In genomic region chr10:63124016-63124415, GRCm38 (mm10) we compare ENCODE assay signal across 27 mouse cellular contexts. TPM values are rescaled to one million over a fixed set of nuclear protein-coding genes. Genes with fewer than 3 reads are reported as not detected.
DNase-seq lines count a peak whose midpoint lies in the region; TF ChIP-seq lines count a peak whose summit lies in the region.
"Had no signal": no experiment of that assay in that cellular context is flagged by ENCODE, and none has a peak within 500 bp of the region (broad histone marks: within the 10 kb centered on the region; RNA-seq: fewer than 3 reads in every experiment).

No protein-coding gene starts in this region.

- no peak for TF ChIP-seq POLR2A in myocyte (IDR thresholded peaks at IDR 0.05; ENCODE audit: insufficient read length, low read depth)

- H3K36me3 ChIP-seq in C2C12 (ENCODE audit: control insufficient read depth, insufficient read depth) (no peaks in the 10 kb centered on the region), myocyte (ENCODE audit: control insufficient read depth, insufficient read depth) (no peaks in the 10 kb centered on the region)
- H3K36me3 ChIP-seq: forebrain, embryonic 10.5 days; hindbrain, embryonic 15.5 days had no signal

- DNase-seq in adrenal gland, adult (ENCODE audit: inconsistent age in 2 of 2, low spot score in 1 of 2): peak; percentile 66 to 88
- no peak for DNase-seq in adrenal gland, postnatal 10 days
- peak; percentile 47 for DNase-seq in adrenal gland, postnatal 14 days
- DNase-seq in adrenal gland, postnatal 4 days (ENCODE audit: low spot score in 2 of 2): no peak
- DNase-seq in cerebellum, adult 9-10 months: no peak
- DNase-seq in gastrocnemius, postnatal 36 days: no peak
- DNase-seq: cerebellum, adult 11-12 months; cerebellum, adult 8-10 months; cerebellum, postnatal 14 days; gastrocnemius, postnatal 10 days; heart, adult 18-20 months; heart, postnatal 10 days; heart, postnatal 36 days; kidney, adult 2 months had no signal

- H3K27me3 ChIP-seq in C2C12 (ENCODE audit: control insufficient read depth, insufficient read depth, insufficient read length) (no peaks in the 10 kb centered on the region), myocyte (ENCODE audit: control insufficient read depth, insufficient read depth, insufficient read length) (no peaks in the 10 kb centered on the region)
- H3K27me3 ChIP-seq: forebrain, embryonic 13.5 days; heart, embryonic 12.5 days; heart, embryonic 15.5 days; hindbrain, embryonic 15.5 days had no signal

- no peaks in the 10 kb centered on the region for H3K79me3 ChIP-seq in C2C12 (ENCODE audit: low read depth)

- peak overlapping the region; percentile 62 for H3K4me2 ChIP-seq in myocyte (ENCODE audit: low read depth)
- H3K4me2 ChIP-seq: forebrain, embryonic 13.5 days; heart, embryonic 12.5 days; heart, embryonic 15.5 days; hindbrain, embryonic 15.5 days had no signal

- no peak overlapping the region for H3ac ChIP-seq in C2C12 (ENCODE audit: control insufficient read depth, insufficient read length, low read depth)
- no peak overlapping the region for H3ac ChIP-seq in myocyte (ENCODE audit: control insufficient read depth, insufficient read length)

- H3K79me2 ChIP-seq in C2C12 (ENCODE audit: control insufficient read depth, insufficient read depth) (no peaks in the 10 kb centered on the region), myocyte (ENCODE audit: control insufficient read depth, insufficient read depth) (no peaks in the 10 kb centered on the region)

- TF ChIP-seq CTCF in C2C12 (IDR thresholded peaks at IDR 0.05; ENCODE audit: control insufficient read depth, insufficient read depth, insufficient read length): no peak

- H3K4me3 ChIP-seq in C2C12 (ENCODE audit: insufficient read depth, poor library complexity, severe bottlenecking) (no peak overlapping the region), myocyte (no peak overlapping the region)
- H3K4me3 ChIP-seq: forebrain, embryonic 10.5 days; forebrain, embryonic 13.5 days; heart, embryonic 12.5 days; heart, embryonic 15.5 days; hindbrain, embryonic 15.5 days had no signal

- intact Hi-C loops in gastrocnemius, postnatal 36 days (cut with DNase I): no loop called here

TF ChIP-seq in C2C12, 6 proteins besides CTCF, POLR2A, EP300 and RAD21:
- no peak for TF ChIP-seq MAX (IDR thresholded peaks at IDR 0.05)
- TF ChIP-seq FOSL1 (IDR thresholded peaks at IDR 0.05; ENCODE audit: insufficient read depth, low read length, poor library complexity, severe bottlenecking): peak; percentile 29
- TF ChIP-seq MYOD1 (IDR thresholded peaks at IDR 0.05; ENCODE audit: control insufficient read depth, insufficient read length, low read depth): peak; percentile 74
- TF ChIP-seq MYOG (IDR thresholded peaks at IDR 0.05; ENCODE audit: control insufficient read depth, extremely low read depth, insufficient read length): no peak

TF ChIP-seq in myocyte, 11 proteins besides CTCF, POLR2A, EP300 and RAD21:
- TF ChIP-seq MYOD1 (IDR thresholded peaks at IDR 0.05; ENCODE audit: control insufficient read depth in 1 of 3, insufficient read length in 2 of 3, low read depth in 2 of 3) (peak; percentile 56 to 66 (median 61)), E2F4 (IDR thresholded peaks at IDR 0.05; ENCODE audit: insufficient read depth) (no peak), REST (IDR thresholded peaks at IDR 0.05; ENCODE audit: insufficient read depth, insufficient read length) (no peak)

RNA-seq across cellular contexts. Expression of gene Atoh7, which starts 24.6 kb away (rescaled TPM):
- not detected for total RNA-seq in adrenal gland, postnatal 10 days (2021)
- not detected in 2 replicates for total RNA-seq in adrenal gland, postnatal 14 days (2021)
- not detected for total RNA-seq in adrenal gland, postnatal 4 days (2021)
- polyA plus RNA-seq in C2C12 (2012; fragmentation: generic; extraction: Trizol) (not detected), myocyte (2012; fragmentation: generic; extraction: Trizol) (not detected)
- not detected for total RNA-seq in gastrocnemius, postnatal 36 days (2021)
- total RNA-seq: ES-E14; gastrocnemius, adult 18-20 months; gastrocnemius, postnatal 4 days; heart, adult 18-20 months; heart, postnatal 10 days; heart, postnatal 36 days had no signal
- polyA plus RNA-seq: activated CD4-positive, CD25-positive, alpha-beta regulatory T cell, adult 4 months; embryonic facial prominence, embryonic 14.5 days; heart, embryonic 12.5 days; heart, embryonic 15.5 days; intestine, postnatal 0 days had no signal

Comparison
In these comparisons a context has a peak if more than half of its experiments do, and no peak if none do; other contexts are left out.
1. DNase-seq: peak in adrenal gland, adult (2 of 2) and adrenal gland, postnatal 14 days (single experiment); none in adrenal gland, postnatal 10 days (single experiment), adrenal gland, postnatal 4 days (0 of 2), cerebellum, adult 9-10 months (single experiment) and gastrocnemius, postnatal 36 days (0 of 2).